In the genomic region with DNA sequence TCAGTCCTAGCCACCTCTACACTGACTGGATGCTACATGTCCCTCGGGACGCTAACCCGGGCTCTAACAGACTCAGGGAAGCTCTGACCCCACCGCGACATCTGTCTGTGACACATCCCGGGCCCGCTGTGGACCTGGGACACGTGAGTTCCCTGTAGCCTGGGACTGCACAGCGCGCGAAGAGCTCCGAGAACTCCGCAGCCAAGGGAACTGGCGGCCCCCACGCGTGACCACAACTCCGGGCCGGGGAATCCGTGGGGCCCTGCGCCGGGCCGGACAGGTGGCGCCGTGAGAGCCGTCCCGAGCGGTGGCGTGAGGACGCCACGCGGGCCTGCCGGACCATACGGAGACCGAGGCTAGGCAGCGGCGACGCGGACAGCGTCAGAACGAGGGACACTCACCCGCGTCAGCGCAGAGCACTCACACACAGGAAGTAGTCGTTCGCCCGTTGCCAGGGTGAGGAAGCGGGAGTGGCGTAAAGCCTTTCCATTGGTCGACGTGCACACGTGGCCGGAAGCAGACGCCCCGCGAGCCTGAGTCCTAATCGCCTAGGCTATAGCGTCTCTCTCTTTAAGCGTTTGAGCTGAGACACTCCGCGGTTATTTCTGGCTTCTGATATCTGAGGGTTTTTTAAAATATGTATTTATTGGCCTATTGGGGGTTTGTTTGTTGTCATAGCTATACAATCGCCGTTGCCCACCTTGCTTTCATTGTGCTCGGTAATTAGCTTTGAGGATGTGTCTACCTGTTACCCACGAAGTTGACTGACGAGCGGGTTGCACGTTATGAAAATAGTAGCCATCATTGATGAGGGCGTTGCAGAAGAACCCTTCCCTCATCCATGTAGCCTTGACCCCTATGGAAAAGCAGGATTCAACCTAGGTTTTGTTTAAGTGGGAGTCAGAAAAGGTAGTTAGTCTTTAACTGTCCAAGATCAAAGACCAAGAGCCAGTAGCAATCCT, we compare ENCODE assay signal across 8 mouse cellular contexts. TPM values are rescaled to one million over a fixed set of nuclear protein-coding genes. Genes with fewer than 3 reads are reported as not detected.
DNase-seq lines count a peak whose midpoint lies in the region; ATAC-seq and TF ChIP-seq lines count a peak whose summit lies in the region.

A gene (minus strand): TSS at position 453 of the 962 bp plus-strand sequence.

- H3K27me3 ChIP-seq in forebrain, embryonic 10.5 days (ENCODE audit: poor library complexity, severe bottlenecking): no peaks in the 10 kb centered on the region
- H3K27me3 ChIP-seq in heart, embryonic 15.5 days: no peaks in the 10 kb centered on the region
- H3K27me3 ChIP-seq in liver, embryonic 14.5 days (ENCODE audit: control insufficient read depth, insufficient read depth, low read length): peaks cover 4% of the 10 kb centered on the region
- no peaks in the 10 kb centered on the region for H3K27me3 ChIP-seq in neural tube, embryonic 11.5 days (ENCODE audit: control insufficient read depth, insufficient read depth, low read length)
- H3K27me3 ChIP-seq in stomach, postnatal 0 days (ENCODE audit: control insufficient read depth, insufficient read depth, low read length): no peaks in the 10 kb centered on the region

- peak within 1 kb of the TSS; percentile 89 for H3K9ac ChIP-seq in heart, embryonic 15.5 days
- H3K9ac ChIP-seq in liver, embryonic 14.5 days (replicated peaks): peak within 1 kb of the TSS; percentile 95
- H3K9ac ChIP-seq in neural tube, embryonic 11.5 days (ENCODE audit: low read length): peak within 1 kb of the TSS; percentile 84
- peak within 1 kb of the TSS; percentile 81 for H3K9ac ChIP-seq in stomach, postnatal 0 days (ENCODE audit: low read length)

- peak within 1 kb of the TSS; percentile 90 for H3K27ac ChIP-seq in forebrain, embryonic 10.5 days
- H3K27ac ChIP-seq in heart, embryonic 15.5 days: peak within 1 kb of the TSS; percentile 90
- peak within 1 kb of the TSS; percentile 84 for H3K27ac ChIP-seq in liver, embryonic 14.5 days
- peak within 1 kb of the TSS; percentile 82 for H3K27ac ChIP-seq in neural tube, embryonic 11.5 days (ENCODE audit: low read depth, low read length)
- peak within 1 kb of the TSS; percentile 89 for H3K27ac ChIP-seq in stomach, postnatal 0 days (replicated peaks)

- peak within 1 kb of the TSS; percentile 69 for H3K4me3 ChIP-seq in forebrain, embryonic 10.5 days
- H3K4me3 ChIP-seq in heart, embryonic 15.5 days: peak within 1 kb of the TSS; percentile 91
- peak within 1 kb of the TSS; percentile 79 to 83 for H3K4me3 ChIP-seq in liver, embryonic 14.5 days (ENCODE audit: insufficient read depth in 1 of 2, low read depth in 2 of 2, low read length in 2 of 2)
- peak within 1 kb of the TSS; percentile 77 for H3K4me3 ChIP-seq in neural tube, embryonic 11.5 days (ENCODE audit: low read depth, low read length)
- peak within 1 kb of the TSS; percentile 71 for H3K4me3 ChIP-seq in stomach, postnatal 0 days (ENCODE audit: low read depth, low read length)

- DNase-seq in CD8-positive naive resting alpha-beta T cell, adult 2 months (ENCODE audit: low read depth in 2 of 2, low spot score in 2 of 2): peak; percentile 84 to 86
- peak; percentile 87 for DNase-seq in c-Kit-positive CD71-negative TER-119-negative erythroid progenitor cells, embryonic 14.5 days (ENCODE audit: low read depth)
- peak; percentile 93 for DNase-seq in forebrain, embryonic 10.5 days (ENCODE audit: extremely low spot score, low spot score)
- DNase-seq in kidney, postnatal 25 days: peak; percentile 93 to 98
- DNase-seq in liver, embryonic 14.5 days (ENCODE audit: low read depth in 3 of 3, low spot score in 3 of 3): peak; percentile 92 to 93 (median 92)
- peak; percentile 94 for DNase-seq in neural tube, embryonic 11.5 days (ENCODE audit: low spot score)
- DNase-seq in stomach, postnatal 0 days (ENCODE audit: low spot score): peak; percentile 96

- no peaks in the 10 kb centered on the region; the same call in 1 of the 2 replicates for H3K36me3 ChIP-seq in forebrain, embryonic 10.5 days (replicated peaks)
- H3K36me3 ChIP-seq in heart, embryonic 15.5 days: no peaks in the 10 kb centered on the region
- H3K36me3 ChIP-seq in liver, embryonic 14.5 days (replicated peaks; ENCODE audit: control insufficient read depth, insufficient read depth, low read depth): no peaks in the 10 kb centered on the region; the same call in 1 of the 2 replicates
- no peaks in the 10 kb centered on the region for H3K36me3 ChIP-seq in neural tube, embryonic 11.5 days (ENCODE audit: control insufficient read depth, insufficient read depth, low read length)
- H3K36me3 ChIP-seq in stomach, postnatal 0 days (ENCODE audit: control insufficient read depth, insufficient read depth, low read length): no peaks in the 10 kb centered on the region

- TF ChIP-seq EP300 in liver, embryonic 14.5 days (IDR thresholded peaks at IDR 0.05; ENCODE audit: low read depth): no peak
- TF ChIP-seq EP300 in stomach, postnatal 0 days (optimal IDR thresholded peaks at IDR 0.05): no peak

- 1% methylated on average over 68 of the region's 68 CpGs for WGBS in forebrain, embryonic 10.5 days
- under 1% methylated on average over 68 of the region's 68 CpGs for WGBS in heart, embryonic 15.5 days
- under 1% methylated on average over 68 of the region's 68 CpGs for WGBS in liver, embryonic 14.5 days (ENCODE audit: insufficient replicate concordance)
- under 1% methylated on average over 68 of the region's 68 CpGs for WGBS in neural tube, embryonic 11.5 days
- 2% methylated on average over 68 of the region's 68 CpGs for WGBS in stomach, postnatal 0 days

- peaks cover 16% of the 10 kb centered on the region for H3K4me1 ChIP-seq in forebrain, embryonic 10.5 days
- H3K4me1 ChIP-seq in heart, embryonic 15.5 days (replicated peaks): peaks cover 10% of the 10 kb centered on the region; the same call in 1 of the 2 replicates
- peaks cover 8 to 11% of the 10 kb centered on the region in 2 experiments; a peak in 3 of 4 replicates for H3K4me1 ChIP-seq in liver, embryonic 14.5 days (replicated peaks; ENCODE audit: control insufficient read depth in 2 of 2, insufficient read depth in 2 of 2, low read length in 1 of 2)
- no peaks in the 10 kb centered on the region for H3K4me1 ChIP-seq in neural tube, embryonic 11.5 days (ENCODE audit: control insufficient read depth, insufficient read depth, low read length)
- H3K4me1 ChIP-seq in stomach, postnatal 0 days (replicated peaks; ENCODE audit: control insufficient read depth, insufficient read depth): peaks cover 5% of the 10 kb centered on the region; the same call in 1 of the 2 replicates

- ATAC-seq in heart, embryonic 15.5 days (replicated peaks; ENCODE audit: insufficient number of reproducible peaks, insufficient read depth, low FRiP score, low read depth): peak; percentile 100
- peak; percentile 100 for ATAC-seq in liver, embryonic 14.5 days (ENCODE audit: insufficient read depth)
- peak; percentile 100 for ATAC-seq in neural tube, embryonic 11.5 days (ENCODE audit: insufficient read depth, low FRiP score, low TSS enrichment)
- ATAC-seq in stomach, postnatal 0 days (ENCODE audit: low FRiP score, low TSS enrichment): peak; percentile 100

- no peaks in the 10 kb centered on the region for H3K9me3 ChIP-seq in forebrain, embryonic 10.5 days
- no peaks in the 10 kb centered on the region for H3K9me3 ChIP-seq in heart, embryonic 15.5 days (replicated peaks)
- no peaks in the 10 kb centered on the region for H3K9me3 ChIP-seq in liver, embryonic 14.5 days (ENCODE audit: control insufficient read depth, low read length)
- H3K9me3 ChIP-seq in neural tube, embryonic 11.5 days (ENCODE audit: control insufficient read depth, low read length): no peaks in the 10 kb centered on the region
- no peaks in the 10 kb centered on the region for H3K9me3 ChIP-seq in stomach, postnatal 0 days (ENCODE audit: control insufficient read depth, low read length)

- H3K4me2 ChIP-seq in heart, embryonic 15.5 days: peak within 1 kb of the TSS; percentile 86
- peak within 1 kb of the TSS; percentile 96 for H3K4me2 ChIP-seq in liver, embryonic 14.5 days (ENCODE audit: low read depth)
- H3K4me2 ChIP-seq in neural tube, embryonic 11.5 days (ENCODE audit: low read depth): peak within 1 kb of the TSS; percentile 85
- H3K4me2 ChIP-seq in stomach, postnatal 0 days (replicated peaks; ENCODE audit: low read depth): peak within 1 kb of the TSS; percentile 85

- no peak for TF ChIP-seq CTCF in liver, embryonic 14.5 days (IDR thresholded peaks at IDR 0.05; ENCODE audit: low read depth)
- no peak; the same call in 1 of the 2 replicates for TF ChIP-seq CTCF in stomach, postnatal 0 days (IDR thresholded peaks at IDR 0.05; ENCODE audit: low read depth)

RNA-seq across cellular contexts. Expression of the gene that starts here (rescaled TPM):
- 22.4 and 22.5 TPM in 2 replicates for polyA plus RNA-seq in forebrain, embryonic 10.5 days (2016; fragmentation: Nextera tagmentation; extraction: Ambion mirVana)
- polyA plus RNA-seq in heart, embryonic 15.5 days (2015; fragmentation: Nextera tagmentation; extraction: Ambion mirVana): 13.9 and 15.4 TPM in 2 replicates
- 3.9 and 6.1 TPM in 2 replicates for polyA plus RNA-seq in liver, embryonic 14.5 days (2012; rRNA removed)
- 13.9 and 15.6 TPM in 2 replicates for polyA plus RNA-seq in liver, embryonic 14.5 days (2014; fragmentation: Nextera tagmentation; extraction: Ambion mirVana)
- 15.1 and 15.3 TPM in 2 replicates for polyA plus RNA-seq in neural tube, embryonic 11.5 days (2014; fragmentation: Nextera tagmentation; extraction: Ambion mirVana)
- 13.8 and 14.7 TPM in 2 replicates for polyA plus RNA-seq in stomach, postnatal 0 days (2015; fragmentation: Nextera tagmentation; extraction: Ambion mirVana)

Comparison
In these comparisons a context has a peak if more than half of its experiments do, and no peak if none do; other contexts are left out.
1. Peak in every context shown above with its lines: DNase-seq, ATAC-seq, H3K4me3 ChIP-seq and H3K27ac ChIP-seq.